Mouse (Mus musculus) ES-E14 (cell line): ENCODE results near the gene Cdr2.

Source experiments
- HCFC1 ChIP-seq: IDR thresholded peaks from 2 replicates; pipeline ENCODE4 v1.6.1; 2012; ENCODE audit warnings: low read length, inconsistent platforms, borderline replicate concordance; ENCODE audit not compliant: insufficient read depth
- ZC3H11A ChIP-seq: IDR thresholded peaks from 2 replicates; pipeline ENCODE4 v1.6.1; 2012; ENCODE audit warnings: low read depth, mild to moderate bottlenecking, inconsistent platforms, low read length, borderline replicate concordance

DNA sequence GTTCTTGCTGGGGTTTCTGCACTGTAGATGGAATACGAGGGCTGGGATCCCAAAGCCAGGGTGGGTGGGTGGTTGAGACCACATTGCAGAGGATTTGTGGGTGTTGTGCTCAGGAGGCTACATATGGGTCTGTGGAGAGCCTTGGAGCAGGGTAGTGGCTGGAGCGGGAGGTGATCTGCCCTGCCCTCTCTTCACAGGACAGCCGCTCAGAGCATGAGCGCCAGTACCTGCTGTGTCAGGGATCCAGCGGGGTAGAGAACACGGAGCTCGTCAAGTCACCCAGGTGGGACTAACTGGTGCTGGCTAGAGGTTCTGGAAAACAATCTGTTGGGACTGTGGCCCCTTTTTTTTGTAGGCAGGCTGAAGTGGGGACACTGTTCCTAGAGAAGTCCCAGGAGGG lies 49.0 kb downstream of the Cdr2 start:
- no peak for TF ChIP-seq ZC3H11A
- TF ChIP-seq HCFC1, result no peak
